Mouse (Mus musculus): ENCODE data around the gene Ahsa1.
"Not testable (repeated sequence)": the region's sequence is repeated elsewhere in the genome, so short reads cannot be mapped to it uniquely, and the experiment has no call there.

The Ahsa1 gene

DNA sequence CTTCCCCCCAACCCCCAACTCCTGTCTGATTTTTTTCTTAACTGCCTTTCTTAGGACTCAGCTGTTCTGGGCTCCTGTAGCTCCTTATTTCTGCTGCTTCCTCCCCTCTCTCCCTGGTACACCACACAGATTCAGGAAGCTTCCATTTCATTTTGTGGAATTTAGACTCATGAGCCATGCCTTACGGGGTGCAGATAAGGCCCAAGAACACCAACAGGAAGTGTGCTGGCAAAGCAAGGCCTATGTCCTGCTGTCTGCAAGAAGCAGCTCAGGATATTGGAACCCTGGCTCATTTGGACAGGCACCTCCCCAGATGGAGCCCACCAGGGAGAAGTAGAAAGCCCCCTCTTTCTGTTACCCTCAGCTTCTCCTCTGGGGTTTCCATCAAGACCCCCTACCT, 15.5 kb downstream of the Ahsa1 start:
- no peak for DNase-seq (ENCODE audit: low read depth, low spot score)

DNA sequence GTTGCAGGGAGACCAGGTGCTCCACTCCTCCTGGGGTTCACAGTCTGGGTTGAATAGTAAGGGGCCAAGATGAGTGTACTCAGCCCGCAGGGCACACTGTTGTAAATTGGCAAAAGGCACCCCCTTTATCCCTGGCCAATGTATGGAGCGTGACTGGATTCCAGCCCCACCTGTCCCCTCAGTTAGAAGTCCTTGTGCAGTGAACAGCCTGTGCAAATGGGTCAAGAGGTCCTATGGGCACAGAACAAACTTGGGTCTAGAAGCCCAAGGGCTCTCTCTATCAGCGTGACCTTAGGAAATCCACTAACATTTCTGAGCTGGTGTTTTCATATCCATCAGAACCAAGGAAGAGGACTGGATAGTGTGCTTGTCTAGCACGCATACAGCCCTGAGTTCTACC, 16.5 kb downstream of the Ahsa1 start:
- DNase-seq (ENCODE audit: low read depth, low spot score) = no peak

DNA sequence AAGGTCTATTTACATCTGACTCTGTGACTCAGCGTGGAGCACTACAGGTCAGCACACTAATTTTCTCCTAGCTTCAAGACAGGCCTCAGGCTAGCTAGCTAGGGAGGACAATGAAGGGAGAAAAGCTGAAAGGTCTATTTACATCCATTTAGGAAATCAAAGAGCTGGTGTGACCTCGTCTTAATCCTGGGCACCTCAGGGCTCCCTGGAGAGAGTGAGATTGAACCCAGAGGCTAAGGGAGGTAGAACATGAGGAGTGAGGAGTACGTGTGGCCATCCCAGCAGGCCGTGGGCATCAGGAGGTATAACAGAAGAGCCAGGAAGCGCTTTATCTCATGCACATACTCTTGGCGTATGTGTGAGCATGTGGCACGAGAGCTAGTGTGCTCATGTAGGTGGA, 17.4 kb downstream of the Ahsa1 start:
- DNase-seq (ENCODE audit: low read depth, low spot score) = no peak

DNA sequence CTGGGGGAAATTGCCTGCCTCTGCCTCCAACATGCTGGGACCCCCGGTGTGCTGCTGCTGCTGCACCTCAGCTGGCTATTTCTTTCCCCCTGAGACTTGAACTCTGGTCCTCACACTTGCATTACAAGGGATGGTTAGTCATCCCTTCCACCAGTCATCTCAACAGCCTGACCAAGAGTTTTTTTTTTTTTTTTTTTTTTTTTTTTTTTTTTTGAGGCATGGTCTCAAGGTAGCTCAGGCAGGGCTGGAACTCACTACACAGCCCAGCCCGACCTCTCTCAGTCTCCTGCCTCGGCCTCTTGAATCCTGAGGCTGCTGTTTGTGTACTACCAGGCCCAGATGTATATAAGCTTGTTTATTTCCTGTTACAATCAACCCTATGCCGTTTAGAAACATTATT, 18.0 kb downstream of the Ahsa1 start:
- DNase-seq (ENCODE audit: low read depth, low spot score) = no peak

DNA sequence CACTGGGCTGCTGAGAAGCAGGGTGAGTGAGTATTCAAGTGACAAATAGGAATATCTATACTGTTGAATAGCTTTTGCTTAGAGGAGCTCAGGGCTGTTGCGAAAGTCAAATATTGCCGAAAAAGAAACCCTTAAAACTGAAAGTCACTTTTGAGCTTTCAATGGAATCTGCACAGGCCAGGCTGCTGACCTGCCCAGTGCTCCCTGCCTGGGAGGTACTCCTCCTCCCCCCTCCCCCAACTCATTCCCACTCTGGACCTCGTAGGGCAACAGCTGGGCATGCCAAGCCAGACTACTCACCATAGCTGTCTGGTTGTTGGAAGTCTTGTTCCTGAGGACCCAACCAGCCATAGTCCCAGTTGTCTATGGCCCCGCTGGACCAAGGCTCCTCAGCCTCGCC, 18.4 kb downstream of the Ahsa1 start:
- no peak for DNase-seq (ENCODE audit: low read depth, low spot score)

DNA sequence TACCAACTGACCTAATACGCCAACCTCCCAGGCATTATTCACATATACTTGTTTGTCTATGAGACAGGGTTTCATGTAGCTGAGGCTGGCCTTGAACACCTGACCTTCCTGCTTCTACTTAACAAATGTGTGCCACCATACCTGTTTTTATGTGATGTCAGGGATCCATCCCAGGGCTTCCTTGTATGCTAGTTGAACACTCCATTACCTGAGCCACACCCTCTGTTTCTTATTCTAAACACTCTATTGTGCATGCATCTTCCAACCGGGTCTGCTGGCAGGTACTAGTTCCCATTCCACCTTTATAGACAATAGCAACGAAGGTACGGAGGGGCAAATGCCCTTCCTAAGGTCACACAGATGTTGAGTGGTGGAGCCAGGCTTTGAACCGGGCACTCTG, 22.8 kb downstream of the Ahsa1 start:
- no peak for DNase-seq (ENCODE audit: low read depth, low spot score)

DNA sequence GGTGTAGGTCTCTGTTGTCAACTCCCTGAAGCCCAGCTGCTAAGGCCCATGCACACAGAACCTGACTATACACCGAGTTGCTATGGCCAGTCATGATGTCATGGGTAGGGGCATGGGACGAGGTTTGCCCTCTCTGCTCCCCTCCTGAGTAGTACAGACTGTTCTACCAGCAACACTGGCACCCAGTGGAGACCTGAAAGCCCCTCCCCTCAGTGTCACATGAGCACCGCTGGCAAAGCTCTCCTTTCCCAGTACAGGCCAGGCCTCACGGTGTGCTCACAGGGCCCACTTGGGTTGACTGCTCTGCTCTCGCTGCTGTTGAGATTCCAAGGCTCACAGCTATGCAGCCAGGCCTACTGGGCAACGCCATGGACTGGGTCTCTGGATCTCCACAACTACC, 27.7 kb downstream of the Ahsa1 start:
- DNase-seq (ENCODE audit: low read depth, low spot score) = no peak

DNA sequence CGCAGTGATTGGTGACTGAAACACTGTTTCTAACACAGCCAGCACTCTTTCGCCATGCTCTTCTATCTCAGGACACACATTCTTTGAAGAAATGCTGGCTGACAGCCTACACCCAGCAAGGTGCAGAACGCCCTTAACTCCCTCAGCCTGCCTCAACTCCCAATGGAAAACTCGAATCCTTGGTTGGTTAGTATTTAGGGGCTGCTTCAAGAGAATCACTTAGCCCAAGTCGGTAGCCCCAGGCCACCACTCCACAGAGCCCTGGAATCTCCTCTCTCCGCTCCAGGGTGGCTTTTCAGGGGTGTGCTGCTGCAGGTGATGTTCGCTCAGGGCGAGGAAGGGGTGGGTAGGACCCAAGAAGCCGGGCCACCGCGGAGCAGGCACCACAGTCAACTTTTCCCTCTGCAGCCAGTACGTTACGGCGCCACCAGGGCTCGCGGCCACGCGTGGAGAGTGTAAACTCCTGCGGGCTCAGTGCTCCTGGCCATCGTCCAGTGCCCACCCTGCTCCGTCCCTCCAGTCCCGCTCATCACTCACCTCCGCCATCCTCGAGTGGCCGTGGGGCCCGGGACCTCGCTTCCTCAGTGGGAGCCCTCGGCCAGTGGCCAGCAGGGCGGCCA, 32.9 kb downstream of the Ahsa1 start:
- peak; percentile 16 for DNase-seq (ENCODE audit: low read depth, low spot score)

DNA sequence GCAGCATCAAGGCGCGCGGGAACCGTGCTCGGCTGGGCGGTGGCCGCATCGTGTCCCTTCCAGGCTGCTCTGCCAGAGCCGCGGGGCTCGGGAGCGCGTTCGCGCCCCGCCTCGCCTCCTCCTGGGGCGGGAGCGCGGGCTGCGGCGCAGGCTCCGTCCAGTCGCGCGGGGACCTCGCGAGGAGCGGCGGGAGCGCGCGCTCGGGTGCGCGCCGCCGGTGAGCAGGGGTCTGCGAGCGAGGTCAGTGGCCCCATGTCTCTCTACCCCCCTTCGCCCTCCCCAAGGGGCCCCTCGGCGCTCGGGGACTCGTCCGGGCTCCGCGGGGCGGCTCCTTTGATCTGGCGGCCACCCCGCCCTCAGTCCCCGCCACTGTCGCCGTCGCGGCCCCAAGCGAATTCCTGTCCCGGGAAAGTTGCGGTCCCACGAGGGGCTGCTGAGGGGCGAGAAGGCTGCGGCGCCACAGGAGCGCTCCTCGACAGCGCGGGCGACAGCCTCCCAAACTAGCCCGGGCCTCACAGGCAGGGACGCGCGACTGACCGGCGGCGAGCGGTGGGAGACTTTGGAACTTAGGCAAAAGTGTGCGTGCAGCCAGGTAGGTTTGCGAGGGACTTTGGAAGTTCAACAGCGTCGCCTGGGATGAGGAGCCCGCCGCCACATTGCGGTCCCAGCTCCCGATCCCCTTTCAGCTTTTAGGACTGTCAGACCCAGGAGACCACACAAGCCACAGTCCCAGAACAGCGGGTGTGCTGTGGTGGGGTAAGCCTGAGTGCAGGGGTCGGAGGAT, 33.6 kb downstream of the Ahsa1 start, which contains the start of gene Ism2:
Ism2 (minus strand) TSS at position 49 of the 784 bp plus-strand sequence.
- peak; percentile 13 for DNase-seq (ENCODE audit: low read depth, low spot score)

DNA sequence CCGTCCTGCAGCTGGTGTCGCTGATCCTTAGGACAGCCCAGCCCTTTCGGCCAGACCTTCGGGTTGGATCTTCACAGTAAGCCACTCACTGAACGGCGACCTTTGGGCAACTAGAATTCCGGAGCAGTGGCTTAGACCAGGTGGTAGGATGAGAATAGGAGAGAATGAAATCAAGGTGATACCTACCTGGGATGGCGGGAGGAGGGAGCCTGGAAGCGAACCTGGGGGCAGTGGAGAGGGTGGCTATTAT, 34.1 kb downstream of the Ahsa1 start:
- DNase-seq (ENCODE audit: low read depth, low spot score) = no peak

DNA sequence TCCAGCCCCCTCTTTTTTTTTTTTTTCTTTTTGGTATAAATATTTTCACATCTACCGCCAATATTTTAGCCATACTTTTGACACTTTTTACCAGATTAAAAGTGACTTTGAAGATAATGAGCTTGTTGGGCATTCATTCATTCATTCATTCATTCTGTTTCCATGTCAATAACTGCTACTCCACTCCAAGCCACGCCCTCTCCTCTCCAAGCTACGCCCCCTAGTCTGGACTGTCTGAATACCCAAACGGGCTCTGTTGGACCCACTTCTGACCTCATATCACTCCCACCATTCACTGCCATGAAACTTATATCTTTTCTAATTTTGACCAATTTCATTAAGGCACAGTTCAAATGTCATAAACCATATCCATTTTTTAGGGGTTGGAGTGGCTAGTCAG, 34.9 kb downstream of the Ahsa1 start:
- DNase-seq (ENCODE audit: low read depth, low spot score) = no peak

DNA sequence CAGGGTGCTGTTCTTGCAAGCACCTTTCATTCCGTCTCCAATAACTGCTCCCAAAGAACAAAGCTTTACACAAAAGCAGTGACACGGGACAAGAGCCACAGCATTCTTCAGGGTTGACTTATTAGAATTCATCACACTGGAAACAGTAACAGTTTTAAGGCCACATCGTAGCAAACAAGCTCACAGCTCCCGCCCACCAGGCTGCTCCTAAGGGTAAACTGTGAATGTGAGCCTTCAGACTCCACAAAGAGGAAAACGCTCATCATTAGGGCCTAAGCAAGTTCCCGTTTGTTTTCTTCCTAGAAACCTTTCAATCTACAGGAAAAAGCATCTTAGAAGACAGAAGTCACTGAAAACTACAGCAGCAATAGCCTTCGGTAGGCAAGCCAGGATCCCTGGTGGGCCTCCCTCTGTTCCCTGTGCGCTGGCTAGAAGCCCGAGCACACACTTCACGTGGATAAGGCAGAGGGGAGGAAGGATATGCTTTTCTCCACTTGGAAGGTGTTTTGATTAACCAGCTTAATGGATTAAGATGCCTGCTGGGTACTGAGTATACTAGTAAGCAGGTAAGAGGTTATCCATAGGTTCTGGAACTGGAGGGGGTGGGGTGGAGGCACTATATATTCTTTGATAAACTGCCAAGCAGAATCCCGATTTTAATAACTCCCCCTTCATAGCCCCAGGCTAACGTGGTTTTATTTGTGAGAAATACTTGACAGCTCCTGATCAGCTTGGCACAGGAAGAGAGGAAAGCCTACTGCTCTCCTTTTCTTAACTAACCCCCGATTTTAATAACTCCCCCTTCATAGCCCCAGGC, 39.7 kb downstream of the Ahsa1 start:
- no peak for DNase-seq (ENCODE audit: low read depth, low spot score)

DNA sequence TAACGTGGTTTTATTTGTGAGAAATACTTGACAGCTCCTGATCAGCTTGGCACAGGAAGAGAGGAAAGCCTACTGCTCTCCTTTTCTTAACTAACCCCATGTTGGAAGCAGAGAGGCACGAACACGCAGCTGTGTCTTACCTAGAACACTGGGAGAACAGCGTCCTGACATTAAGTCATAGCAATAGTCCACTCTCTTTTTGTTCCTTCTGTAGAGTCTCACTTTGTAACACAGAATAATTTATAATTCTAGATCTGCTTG, 40.2 kb downstream of the Ahsa1 start:
- not testable (repeated sequence) for DNase-seq (ENCODE audit: low read depth, low spot score)

DNA sequence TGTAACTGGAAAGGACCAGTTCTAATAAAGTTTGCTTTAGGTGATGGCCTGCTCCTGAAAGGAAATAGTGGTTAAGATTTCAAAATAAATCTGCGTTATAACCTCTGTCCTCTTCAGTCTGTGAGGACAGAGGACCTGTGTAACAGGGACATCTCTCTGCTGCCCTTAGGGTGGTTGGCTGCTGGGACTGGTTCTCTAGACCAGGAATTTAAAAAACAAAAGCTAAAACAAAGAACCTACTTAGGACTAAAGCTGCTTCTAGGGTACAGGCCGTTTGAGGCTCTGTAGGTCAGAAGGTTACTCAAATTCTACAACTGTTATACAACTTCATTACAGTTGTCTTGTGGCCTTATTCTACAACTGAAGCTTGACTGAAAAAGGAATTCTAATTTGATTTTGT, 46.8 kb downstream of the Ahsa1 start:
- no peak for DNase-seq (ENCODE audit: low read depth, low spot score)

DNA sequence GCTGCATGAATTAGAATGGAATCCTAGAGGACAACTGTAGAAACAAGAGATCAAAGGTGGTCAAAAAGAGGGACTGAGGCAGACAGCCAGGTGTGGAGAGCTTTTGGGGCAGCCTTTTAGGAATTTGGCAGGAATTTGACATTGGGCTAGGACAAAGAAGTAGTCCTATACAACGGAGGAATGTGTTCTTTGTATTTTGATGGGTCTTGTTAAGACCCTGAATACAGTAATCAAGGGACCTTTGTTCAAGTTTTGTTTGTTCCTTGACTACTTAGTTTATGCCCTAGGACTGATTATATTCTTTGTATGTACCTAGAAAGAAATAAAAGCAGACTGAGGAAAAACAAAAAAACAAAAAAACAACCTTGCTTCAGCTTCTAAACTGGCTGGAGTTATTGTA, 51.7 kb downstream of the Ahsa1 start:
- DNase-seq (ENCODE audit: low read depth, low spot score) = no peak

DNA sequence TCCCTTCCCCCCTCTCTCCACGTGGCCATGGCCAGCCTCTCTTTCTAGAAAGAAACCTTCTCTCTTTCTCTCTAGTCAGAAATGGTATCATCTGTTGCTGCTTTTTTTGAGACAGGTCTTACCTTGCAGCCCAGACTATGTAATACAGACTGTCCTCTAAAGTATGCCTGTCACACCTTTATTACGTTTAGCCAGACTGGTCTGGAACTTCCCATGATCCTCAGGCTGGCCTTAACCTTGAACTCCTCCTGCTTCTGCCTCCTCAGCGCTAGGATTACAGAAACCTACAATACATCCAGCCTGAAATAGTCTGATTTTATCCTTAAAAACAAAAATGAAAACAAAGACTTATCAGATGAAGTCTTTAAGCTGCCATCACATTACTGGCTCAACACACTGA, 53.0 kb downstream of the Ahsa1 start:
- no peak for DNase-seq (ENCODE audit: low read depth, low spot score)

Data from CD4-positive, CD25-positive, alpha-beta regulatory T cell, adult 2 months (primary cell).